Mouse (Mus musculus) MEL-GATA-1-ER (cell line): ENCODE measurements around the gene Polr2i.
A peak's percentile ranks its signal among the peaks of the same experiment; 100 is the strongest.
"Not testable (repeated sequence)": the region's sequence is repeated elsewhere in the genome, so short reads cannot be mapped to it uniquely, and the experiment has no call there.

Experiments used
- DNase-seq: peaks from one replicate; pipeline ENCODE4 v3.0.0-alpha.2; 2012; ENCODE audit warnings: low read depth; ENCODE audit errors: extremely low read depth

Gene Polr2i

GRCm38 (mm10) chr7:30204380-30204779 is 27.4 kb upstream of the Polr2i start:
- no peak for DNase-seq

- peak; percentile 64 for DNase-seq
Measured at GRCm38 (mm10) chr7:30205383-30205782, 26.4 kb upstream of the Polr2i start.

DNA sequence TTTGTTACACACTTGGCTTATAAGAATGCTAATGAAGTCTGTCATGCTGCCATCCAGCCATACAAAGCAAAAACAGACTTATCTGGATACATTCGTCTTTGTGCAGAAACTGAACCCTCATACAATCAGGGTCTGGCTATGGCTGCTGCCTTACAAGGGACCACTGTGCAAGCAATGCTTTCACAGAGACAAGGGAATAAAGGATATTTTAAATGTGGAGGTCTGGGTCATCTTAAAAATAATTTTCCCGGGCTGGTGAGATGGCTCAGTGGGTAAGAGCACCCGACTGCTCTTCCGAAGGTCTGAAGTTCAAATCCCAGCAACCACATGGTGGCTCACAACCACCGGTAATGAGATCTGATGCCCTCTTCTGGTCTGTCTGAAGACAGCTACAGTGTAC is 25.4 kb upstream of the Polr2i start:
- not testable (repeated sequence) for DNase-seq

GRCm38 (mm10) chr7:30211025-30211424 is 20.7 kb upstream of the Polr2i start:
- DNase-seq, result no peak

GRCm38 (mm10) chr7:30213881-30214280 is 17.9 kb upstream of the Polr2i start:
- no peak for DNase-seq

GRCm38 (mm10) chr7:30215875-30216274 is 15.9 kb upstream of the Polr2i start:
- no peak for DNase-seq

DNA sequence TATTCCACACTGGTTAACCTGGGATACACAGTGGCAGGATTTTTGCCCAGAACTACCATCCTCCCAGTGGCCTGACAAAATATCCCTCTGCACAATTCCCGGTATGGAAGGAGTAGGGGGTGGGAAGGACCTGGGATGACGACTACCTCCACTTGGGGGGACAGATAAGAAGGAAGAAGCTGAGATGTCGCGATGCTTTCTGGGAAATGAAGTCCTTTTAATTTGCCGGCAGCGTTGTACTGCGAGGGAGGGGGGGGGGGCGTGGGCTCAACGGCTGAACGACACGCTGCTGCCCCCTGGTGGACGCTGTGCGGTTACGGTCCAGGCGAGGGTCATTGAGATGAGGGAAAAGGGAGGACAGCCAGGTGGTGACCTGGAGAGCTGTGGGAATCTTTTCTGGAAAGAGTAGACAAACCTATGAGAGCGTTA is 15.0 kb upstream of the Polr2i start:
- DNase-seq, result peak; percentile 59

GRCm38 (mm10) chr7:30217277-30217676 is 14.5 kb upstream of the Polr2i start:
- no peak for DNase-seq

DNA sequence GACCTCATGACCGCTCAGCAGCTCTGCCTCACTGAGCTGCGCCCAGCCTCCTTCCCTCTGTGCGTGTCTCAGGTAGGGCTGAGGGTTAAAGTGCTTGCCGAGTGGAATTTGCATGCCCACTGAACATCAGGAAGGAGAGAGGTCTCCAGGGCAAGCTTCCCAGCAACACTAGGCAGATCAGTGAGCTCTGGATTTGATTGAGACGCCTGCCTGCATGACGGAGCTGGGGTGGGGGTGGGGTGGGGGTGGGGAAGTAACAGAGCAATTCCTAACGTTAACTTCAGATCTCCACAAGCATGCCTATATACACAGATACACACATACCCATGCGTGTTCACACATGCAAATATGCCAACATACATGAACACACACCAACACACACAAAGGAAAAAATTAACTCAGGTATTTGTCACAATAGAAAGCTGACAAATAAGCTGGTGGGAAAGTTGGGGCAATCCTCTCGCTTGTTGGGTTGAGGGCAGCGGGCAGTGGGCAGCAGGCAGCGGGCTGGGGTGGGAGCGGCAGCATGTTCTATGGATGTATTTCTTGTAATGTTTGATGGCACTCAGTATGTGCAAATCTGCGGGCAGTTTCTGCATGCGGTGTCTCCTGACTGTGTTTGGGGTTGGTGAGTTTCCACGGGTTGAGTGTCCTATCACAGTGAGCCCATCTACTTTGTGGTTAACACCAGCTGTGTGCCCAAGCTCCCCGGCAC is 12.3 kb upstream of the Polr2i start:
- no peak for DNase-seq

DNA sequence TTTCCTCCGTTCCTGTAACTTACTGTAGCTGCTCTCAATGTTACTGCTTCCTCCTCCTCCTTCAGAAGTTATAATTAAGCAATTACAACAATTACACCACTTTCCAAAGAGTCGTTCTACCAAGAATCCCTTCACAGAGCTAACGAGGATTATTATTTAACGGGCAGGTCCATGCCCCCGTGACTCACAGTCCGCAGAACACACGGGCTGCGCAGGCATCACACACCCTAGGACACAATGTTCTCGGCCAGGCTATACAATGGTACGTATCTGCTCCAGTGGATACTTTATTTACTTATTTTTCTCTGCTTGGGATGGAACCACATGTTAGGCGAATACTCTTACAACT is 11.8 kb upstream of the Polr2i start:
- DNase-seq, result no peak

GRCm38 (mm10) chr7:30221433-30221832 is 10.3 kb upstream of the Polr2i start:
- DNase-seq, result no peak

GRCm38 (mm10) chr7:30222205-30222604 is 9.5 kb upstream of the Polr2i start:
- no peak for DNase-seq

DNA sequence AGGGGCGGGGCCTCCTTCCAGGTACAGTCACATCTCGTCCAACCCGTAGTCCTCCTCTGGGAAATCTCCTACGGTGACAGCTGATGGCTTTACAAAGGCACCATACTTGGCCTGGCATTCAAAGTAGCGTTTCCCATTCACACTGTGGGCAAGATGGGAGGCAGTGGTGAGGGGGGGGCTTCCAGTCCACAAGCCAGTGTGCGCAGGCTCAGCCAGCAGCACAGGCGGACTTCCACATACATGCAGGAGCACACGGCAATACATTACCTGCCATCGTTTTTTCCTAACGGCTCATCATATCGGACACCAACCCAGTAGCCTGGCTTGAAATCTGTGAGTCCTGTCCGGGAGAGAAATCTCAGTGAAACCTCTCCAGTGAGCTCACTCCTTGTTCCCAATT is 7.5 kb upstream of the Polr2i start:
- DNase-seq, result no peak

- DNase-seq, result no peak
Measured at GRCm38 (mm10) chr7:30231328-30231668, 450 bp upstream of the Polr2i start.

DNA sequence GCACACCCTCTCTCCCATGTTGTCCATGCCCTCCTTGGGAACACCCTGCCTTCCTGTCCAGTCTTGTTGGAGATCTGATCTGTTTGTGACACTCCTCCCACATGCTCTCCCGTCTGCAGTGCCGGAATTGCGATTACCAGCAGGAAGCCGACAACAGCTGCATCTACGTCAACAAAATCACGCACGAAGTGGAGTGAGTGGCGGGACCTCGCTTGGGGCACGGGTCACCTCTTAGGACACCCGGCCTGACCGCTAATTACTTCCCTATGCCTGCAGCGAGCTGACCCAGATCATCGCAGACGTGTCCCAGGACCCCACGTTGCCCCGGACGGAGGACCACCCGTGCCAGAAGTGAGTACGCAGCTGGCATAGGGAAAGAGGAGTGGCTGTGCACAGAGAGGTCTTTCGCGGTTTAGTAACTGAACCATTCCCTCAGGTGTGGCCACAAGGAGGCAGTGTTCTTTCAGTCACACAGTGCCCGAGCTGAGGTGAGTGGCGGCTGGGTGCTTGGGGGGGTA is 942 bp downstream of the Polr2i start:
- DNase-seq, result no peak

DNA sequence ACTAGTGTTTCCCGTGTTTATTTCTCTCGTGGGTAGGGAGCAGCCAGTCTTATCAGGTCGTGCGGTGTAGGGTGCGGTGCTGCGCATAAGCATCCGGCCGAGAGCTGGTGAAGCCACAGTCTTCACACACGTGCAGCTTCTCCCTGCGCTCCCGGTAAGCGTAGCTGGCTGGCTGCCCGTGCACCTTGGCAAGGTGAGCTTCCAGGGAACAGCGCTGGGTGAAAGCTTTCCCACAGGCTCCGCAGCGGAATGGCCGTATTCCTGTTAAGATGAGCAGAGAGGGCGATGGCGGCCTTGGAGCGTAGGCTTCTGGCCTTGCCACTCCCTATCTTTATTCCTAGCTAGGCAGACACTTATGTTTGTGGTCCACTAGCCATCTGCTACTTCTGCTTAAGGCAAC is 1.6 kb downstream of the Polr2i start:
- no peak for DNase-seq

DNA sequence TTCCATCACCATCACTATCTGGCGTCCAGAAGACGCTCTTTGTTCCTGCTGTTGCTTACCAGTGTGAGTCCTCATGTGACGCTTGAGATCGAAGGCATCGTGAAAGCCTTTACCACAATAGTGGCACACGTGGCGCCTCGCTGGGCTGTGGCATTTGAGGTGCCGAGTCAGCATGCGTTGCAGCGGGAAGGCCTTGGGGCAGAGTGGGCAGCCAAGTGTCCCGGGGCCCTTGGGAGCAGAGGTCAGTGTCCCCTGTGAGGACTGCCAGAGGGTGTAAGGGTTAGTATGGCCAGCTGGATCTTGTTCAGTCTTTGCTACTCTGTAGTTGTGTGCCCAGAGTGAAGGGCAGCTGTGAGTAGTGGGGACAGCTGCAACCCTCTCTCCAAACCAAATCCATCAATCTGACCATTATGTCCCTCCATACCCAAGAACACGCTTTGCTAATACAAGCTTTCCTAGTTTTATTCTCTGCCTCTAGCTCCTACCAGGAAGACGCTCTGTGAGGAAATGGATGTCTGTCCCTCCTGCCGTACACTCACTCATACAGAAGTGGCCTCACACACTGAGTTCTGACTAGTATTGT is 2.6 kb downstream of the Polr2i start:
- no peak for DNase-seq

DNA sequence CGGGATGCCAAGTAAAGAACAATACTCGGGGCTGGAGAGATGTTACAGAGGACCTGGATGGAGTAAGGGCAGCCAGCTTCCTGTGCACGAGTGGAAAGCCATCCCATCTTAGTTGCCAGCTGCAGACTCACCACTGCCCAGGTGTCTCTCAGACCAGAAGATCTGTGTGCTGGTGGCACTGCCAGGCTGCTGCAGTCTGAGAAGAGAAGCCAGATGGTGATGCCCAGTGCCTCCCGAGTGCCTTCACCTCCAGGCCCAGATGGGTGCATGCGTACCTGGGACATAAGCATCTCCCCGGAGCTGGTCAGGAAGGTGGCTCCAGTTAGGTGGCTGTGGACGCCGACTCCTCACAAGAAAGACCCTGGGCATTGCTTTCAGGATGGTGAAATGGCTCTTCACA is 3.3 kb downstream of the Polr2i start:
- DNase-seq, result no peak

- no peak for DNase-seq
Measured at GRCm38 (mm10) chr7:30235625-30236024, 3.9 kb downstream of the Polr2i start, which contains the start of gene Ovol3. Gene Ovol3 (minus strand): TSS chr7:30235725.

GRCm38 (mm10) chr7:30237374-30237773 is 5.6 kb downstream of the Polr2i start:
- DNase-seq, result not testable (repeated sequence)

GRCm38 (mm10) chr7:30251956-30252954 is 20.5 kb downstream of the Polr2i start:
- DNase-seq, result no peak

GRCm38 (mm10) chr7:30265041-30265440 is 33.3 kb downstream of the Polr2i start:
- no peak for DNase-seq
